Mouse (Mus musculus) CH12.LX (cell line): Measurements from ENCODE around the gene Usp37. TPM values are rescaled to one million over a fixed set of nuclear protein-coding genes. Genes with fewer than 3 reads are reported as not detected.

Experiments
- DNase-seq: peaks from one replicate; pipeline ENCODE4 v3.0.0-alpha.2; 2013; ENCODE audit errors: extremely low read depth
- H3K27ac ChIP-seq: 2 replicates; pipeline ENCODE4 v1.5.1; 2012; ENCODE audit warnings: low read depth, mild to moderate bottlenecking, control low read depth, moderate library complexity; ENCODE audit not compliant: insufficient read depth
- H3K27me3 ChIP-seq: replicated peaks from 2 replicates; pipeline ENCODE3; 2012; ENCODE audit warnings: inconsistent platforms
- H3K36me3 ChIP-seq, 2 experiments: replicated peaks in 1 of 2; 2 replicates each; pipeline versions ENCODE3 to v1.6.1; 2012; ENCODE audit warnings: inconsistent platforms in 1 of 2, low read length in 1 of 2, mild to moderate bottlenecking in 1 of 2, mixed read lengths in 1 of 2, moderate library complexity in 1 of 2; ENCODE audit not compliant: control insufficient read depth in 1 of 2, insufficient read depth in 1 of 2
- H3K4me1 ChIP-seq, 2 experiments: 2 replicates each; pipeline ENCODE4 v1.6.1; 2012; ENCODE audit warnings: inconsistent platforms in 1 of 2, moderate library complexity in 1 of 2; ENCODE audit not compliant: insufficient read depth in 2 of 2, control insufficient read depth in 1 of 2
- H3K4me2 ChIP-seq: 2 replicates; pipeline ENCODE4 v1.6.1; 2012; ENCODE audit warnings: low read depth, mild to moderate bottlenecking, control low read depth; ENCODE audit not compliant: poor library complexity, insufficient read depth, severe bottlenecking
- H3K4me3 ChIP-seq, 3 experiments: fragments of 150-350 bp in 1 of 3; sonication (generic) in 1 of 3; replicated peaks in 1 of 3; 2 replicates each; pipeline versions ENCODE3 to v1.5.1; 2011 to 2012; ENCODE audit warnings: low read depth in 2 of 3, low read length in 2 of 3, mild to moderate bottlenecking in 2 of 3, moderate library complexity in 2 of 3, control low read depth in 1 of 3, improper control_type of control experiment in 1 of 3, inconsistent platforms in 1 of 3, mixed read lengths in 1 of 3; ENCODE audit not compliant: poor library complexity in 1 of 3
- H3K79me2 ChIP-seq: replicated peaks from 2 replicates; pipeline ENCODE4 v1.6.1; 2012; ENCODE audit warnings: mild to moderate bottlenecking, moderate library complexity; ENCODE audit not compliant: control insufficient read depth, poor library complexity, insufficient read depth, severe bottlenecking; ENCODE audit errors: extremely low read depth
- H3K9ac ChIP-seq: 2 replicates; pipeline ENCODE4 v1.6.1; 2012; ENCODE audit warnings: low read depth, mild to moderate bottlenecking, control low read depth, moderate library complexity; ENCODE audit not compliant: insufficient read depth
- H3K9me3 ChIP-seq: replicated peaks from 2 replicates; pipeline ENCODE3; 2012; ENCODE audit warnings: low read length, inconsistent platforms, mixed read lengths
- BHLHE40 ChIP-seq: IDR thresholded peaks from 2 replicates; pipeline ENCODE4 v1.6.1; 2011; ENCODE audit warnings: mild to moderate bottlenecking, low read depth, low read length, improper control_type of control experiment
- CHD1 ChIP-seq: IDR thresholded peaks from 2 replicates; pipeline ENCODE4 v1.6.1; 2012; ENCODE audit warnings: low read depth, low read length, improper control_type of control experiment, inconsistent platforms
- CHD2 ChIP-seq: IDR thresholded peaks from 2 replicates; pipeline ENCODE4 v1.6.1; 2011; ENCODE audit warnings: low read length, improper control_type of control experiment
- ELF1 ChIP-seq: IDR thresholded peaks from 2 replicates; pipeline ENCODE4 v1.6.1; 2014; ENCODE audit warnings: low read depth, mild to moderate bottlenecking, inconsistent platforms, low read length, improper control_type of control experiment
- ETS1 ChIP-seq: conservative IDR thresholded peaks from 2 replicates; pipeline ENCODE4 v1.6.1; 2012; ENCODE audit warnings: low read depth, mild to moderate bottlenecking, inconsistent platforms, low read length, improper control_type of control experiment, moderate library complexity
- IRF4 ChIP-seq: IDR thresholded peaks from 2 replicates; pipeline ENCODE4 v1.6.1; 2014; ENCODE audit warnings: low read depth, mild to moderate bottlenecking, inconsistent platforms, low read length, improper control_type of control experiment
- JUN ChIP-seq: IDR thresholded peaks from 2 replicates; pipeline ENCODE4 v1.6.1; 2011; ENCODE audit warnings: low read depth, mild to moderate bottlenecking, low read length, improper control_type of control experiment, moderate library complexity; ENCODE audit not compliant: insufficient read depth
- JUND ChIP-seq: conservative IDR thresholded peaks from 2 replicates; pipeline ENCODE4 v1.6.1; 2011; ENCODE audit warnings: low read depth, low read length, improper control_type of control experiment
- MAFK ChIP-seq: IDR thresholded peaks from 2 replicates; pipeline ENCODE4 v1.6.1; 2011; ENCODE audit warnings: low read length, improper control_type of control experiment; ENCODE audit not compliant: insufficient replicate concordance
- MAX ChIP-seq: IDR thresholded peaks from 2 replicates; pipeline ENCODE4 v1.6.1; 2011; ENCODE audit warnings: low read length, improper control_type of control experiment
- PAX5 ChIP-seq: IDR thresholded peaks from 2 replicates; pipeline ENCODE4 v1.6.1; 2012; ENCODE audit warnings: low read length, inconsistent platforms, mixed read lengths
- POLR2A ChIP-seq: IDR thresholded peaks from 2 replicates; pipeline ENCODE4 v1.6.1; 2011; ENCODE audit warnings: low read depth, mild to moderate bottlenecking, improper control_type of control experiment, low read length
- POLR2AphosphoS2 ChIP-seq: IDR thresholded peaks from 2 replicates; pipeline ENCODE4 v1.6.1; 2011; ENCODE audit warnings: low read depth, low read length, improper control_type of control experiment
- TBP ChIP-seq: conservative IDR thresholded peaks from 2 replicates; pipeline ENCODE4 v1.6.1; 2011; ENCODE audit warnings: low read depth, low read length, improper control_type of control experiment
- UBTF ChIP-seq: IDR thresholded peaks from 2 replicates; pipeline ENCODE4 v1.6.1; 2012; ENCODE audit warnings: low read depth, mild to moderate bottlenecking, inconsistent platforms, low read length, improper control_type of control experiment, moderate library complexity
- ZNF384 ChIP-seq: IDR thresholded peaks from 2 replicates; pipeline ENCODE4 v1.6.1; 2012; ENCODE audit warnings: low read depth, low read length, improper control_type of control experiment, inconsistent platforms
- dilution Hi-C: fragments of 300-500 bp; cut with MboI; formaldehyde crosslinking; loops from 2 replicates; pipeline ENCODE4 v1.14.3; 2020; ENCODE audit warnings: low sequenced_read_pairs; ENCODE audit not compliant: extremely low pct_unique_long_range_greater_than_20kb, extremely low pct_ligation_motif_present
- in situ Hi-C: fragments of 300-500 bp; cut with MboI; formaldehyde crosslinking; loops from 3 replicates; pipeline ENCODE4 v1.14.3; 2019; ENCODE audit warnings: low sequenced_read_pairs, low pct_ligation_motif_present, low pct_unique_long_range_greater_than_20kb, mixed read lengths
- polyA plus RNA-seq: library from polyadenylated mRNA; unstranded; fragments of >175 nt; gene quantifications from 2 replicates; pipeline ENCODE4 v1.2.1, GENCODE M21; 2012; ENCODE audit warnings: low read depth; ENCODE audit not compliant: insufficient read length
- total RNA-seq, 2 experiments: library from RNA; depleted of rRNA; stranded (reverse); fragments of 300-350 nt in 1 of 2; fragments of >200 nt in 1 of 2; gene quantifications; 2 replicates each; pipeline ENCODE4 v1.2.3; 2012 to 2014

Gene Usp37
- total and polyA plus RNA-seq, 3 experiments = 13.8 to 24.5 (median 24.1) TPM

GRCm38 (mm10) chr1:74401015-74401702, 142.9 kb downstream of the Usp37 start:
- in situ Hi-C loops = no loop called here
- TF ChIP-seq MAX (no peak), PAX5 (no peak), CHD1 (no peak), JUND (no peak), JUN (no peak), UBTF (no peak), ZNF384 (no peak), MAFK (no peak), CHD2 (no peak), TBP (no peak), IRF4 (no peak), POLR2AphosphoS2 (no peak), ETS1 (no peak), POLR2A (no peak), ELF1 (no peak), BHLHE40 (no peak)
- TF ChIP-seq, all 38 proteins: peak for 0
- dilution Hi-C loops = no loop called here
- Histone ChIP-seq H3K9ac (no peak overlapping the region), H3K4me1 (peaks cover 0 to 14% of the 10 kb centered on the region in 2 experiments; a peak in 2 of 4 replicates), H3K4me3 (no peak overlapping the region), H3K27me3 (no peaks in the 10 kb centered on the region), H3K27ac (no peak overlapping the region), H3K4me2 (no peak overlapping the region), H3K36me3 (no peaks in the 10 kb centered on the region), H3K79me2 (no peaks in the 10 kb centered on the region), H3K9me3 (no peaks in the 10 kb centered on the region)
- no peak for DNase-seq

- Histone ChIP-seq H3K27ac (no peak overlapping the region), H3K36me3 (no peaks in the 10 kb centered on the region), H3K27me3 (no peaks in the 10 kb centered on the region), H3K4me2 (no peak overlapping the region), H3K9ac (no peak overlapping the region), H3K4me1 (peaks cover 0 to 14% of the 10 kb centered on the region in 2 experiments; a peak in 2 of 4 replicates), H3K9me3 (no peaks in the 10 kb centered on the region), H3K4me3 (no peak overlapping the region), H3K79me2 (no peaks in the 10 kb centered on the region)
- no peak for TF ChIP-seq CHD1
- no peak for DNase-seq
- in situ Hi-C loops = no loop called here
- dilution Hi-C loops = no loop called here
Observed at GRCm38 (mm10) chr1:74400531-74400930, 143.6 kb downstream of the Usp37 start.
